8 mouse cellular contexts compared by ENCODE assay signal in genomic region chr10:81771404-81771777, GRCm38 (mm10). TPM values are rescaled to one million over a fixed set of nuclear protein-coding genes. Genes with fewer than 3 reads are reported as not detected.
DNase-seq lines count a peak whose midpoint lies in the region; ATAC-seq and TF ChIP-seq lines count a peak whose summit lies in the region.
"Not testable (repeated sequence)": the region's sequence is repeated elsewhere in the genome, so short reads cannot be mapped to it uniquely, and the experiment has no call there.
"Had no signal": no experiment of that assay in that cellular context is flagged by ENCODE, and none has a peak within 500 bp of the region (broad histone marks: within the 10 kb centered on the region; RNA-seq: fewer than 3 reads in every experiment).

No protein-coding gene starts in this region.

- H3K27me3 ChIP-seq in forebrain, embryonic 12.5 days; heart, embryonic 12.5 days (replicated peaks); hindbrain, embryonic 16.5 days (replicated peaks; ENCODE audit: control insufficient read depth, insufficient read depth, low read length); kidney, embryonic 16.5 days (ENCODE audit: insufficient read depth, low read length); liver, embryonic 14.5 days (ENCODE audit: control insufficient read depth, insufficient read depth, low read length); midbrain, embryonic 12.5 days; neural tube, embryonic 11.5 days (ENCODE audit: control insufficient read depth, insufficient read depth, low read length): not testable (repeated sequence)

- not testable (repeated sequence) for DNase-seq in liver, embryonic 14.5 days (ENCODE audit: low read depth in 3 of 3, low spot score in 3 of 3); neural tube, embryonic 11.5 days (ENCODE audit: low spot score)

- WGBS in forebrain, embryonic 12.5 days, result no CpG with 5 or more reads among the region's 3 CpGs
- WGBS in heart, embryonic 12.5 days, result no CpG with 5 or more reads among the region's 3 CpGs
- WGBS in hindbrain, embryonic 16.5 days, result no CpG with 5 or more reads among the region's 3 CpGs
- no CpG with 5 or more reads among the region's 3 CpGs for WGBS in kidney, embryonic 16.5 days
- no CpG with 5 or more reads among the region's 3 CpGs for WGBS in liver, embryonic 14.5 days (ENCODE audit: insufficient replicate concordance)
- WGBS in midbrain, embryonic 12.5 days, result no CpG with 5 or more reads among the region's 3 CpGs
- no CpG with 5 or more reads among the region's 3 CpGs for WGBS in neural tube, embryonic 11.5 days

- H3K9ac ChIP-seq in forebrain, embryonic 12.5 days; heart, embryonic 12.5 days; hindbrain, embryonic 16.5 days (ENCODE audit: low read depth, low read length); kidney, embryonic 16.5 days (replicated peaks; ENCODE audit: low read length); liver, embryonic 14.5 days (replicated peaks); midbrain, embryonic 12.5 days (replicated peaks); neural tube, embryonic 11.5 days (ENCODE audit: low read length): not testable (repeated sequence)

- not testable (repeated sequence) for H3K9me3 ChIP-seq in forebrain, embryonic 12.5 days; heart, embryonic 12.5 days (replicated peaks); hindbrain, embryonic 16.5 days (ENCODE audit: control insufficient read depth, low read length); kidney, embryonic 16.5 days (ENCODE audit: low read length); liver, embryonic 14.5 days (ENCODE audit: control insufficient read depth, low read length); midbrain, embryonic 12.5 days; neural tube, embryonic 11.5 days (ENCODE audit: control insufficient read depth, low read length)

- not testable (repeated sequence) for H3K36me3 ChIP-seq in forebrain, embryonic 12.5 days (replicated peaks); heart, embryonic 12.5 days; hindbrain, embryonic 16.5 days (ENCODE audit: control insufficient read depth, insufficient read depth, low read length); kidney, embryonic 16.5 days (ENCODE audit: insufficient read depth, low read length); liver, embryonic 14.5 days (replicated peaks; ENCODE audit: control insufficient read depth, insufficient read depth, low read depth); midbrain, embryonic 12.5 days; neural tube, embryonic 11.5 days (ENCODE audit: control insufficient read depth, insufficient read depth, low read length)

- not testable (repeated sequence) for TF ChIP-seq CTCF in liver, embryonic 14.5 days (IDR thresholded peaks at IDR 0.05; ENCODE audit: low read depth)

- H3K27ac ChIP-seq in forebrain, embryonic 12.5 days; heart, embryonic 12.5 days (ENCODE audit: poor library complexity, severe bottlenecking); hindbrain, embryonic 16.5 days (ENCODE audit: low read depth, low read length); kidney, embryonic 16.5 days (ENCODE audit: low read length); liver, embryonic 14.5 days; midbrain, embryonic 12.5 days (replicated peaks); neural tube, embryonic 11.5 days (ENCODE audit: low read depth, low read length): not testable (repeated sequence)

- not testable (repeated sequence) for TF ChIP-seq EP300 in liver, embryonic 14.5 days (IDR thresholded peaks at IDR 0.05; ENCODE audit: low read depth)

- not testable (repeated sequence) for H3K4me1 ChIP-seq in forebrain, embryonic 12.5 days; heart, embryonic 12.5 days (replicated peaks); hindbrain, embryonic 16.5 days (ENCODE audit: control insufficient read depth, insufficient read depth, low read depth, low read length); kidney, embryonic 16.5 days (ENCODE audit: insufficient read depth, low read length); liver, embryonic 14.5 days (replicated peaks; ENCODE audit: control insufficient read depth in 2 of 2, insufficient read depth in 2 of 2, low read length in 1 of 2); midbrain, embryonic 12.5 days; neural tube, embryonic 11.5 days (ENCODE audit: control insufficient read depth, insufficient read depth, low read length)

- H3K4me2 ChIP-seq in forebrain, embryonic 12.5 days; heart, embryonic 12.5 days; hindbrain, embryonic 16.5 days (ENCODE audit: low read length); kidney, embryonic 16.5 days (replicated peaks; ENCODE audit: low read depth, low read length); liver, embryonic 14.5 days (ENCODE audit: low read depth); midbrain, embryonic 12.5 days (replicated peaks); neural tube, embryonic 11.5 days (ENCODE audit: low read depth): not testable (repeated sequence)

- peak; percentile 62 for ATAC-seq in forebrain, embryonic 12.5 days (ENCODE audit: low FRiP score)
- ATAC-seq in heart, embryonic 12.5 days (ENCODE audit: insufficient number of reproducible peaks, low FRiP score), result 0 out of 2 replicates have a peak, but pooled peaks have one; percentile 7
- ATAC-seq in hindbrain, embryonic 16.5 days, result peak; percentile 56
- peak; percentile 33; the same call in 1 of the 2 replicates for ATAC-seq in kidney, embryonic 16.5 days (ENCODE audit: low FRiP score, low TSS enrichment)
- ATAC-seq in liver, embryonic 14.5 days (ENCODE audit: insufficient read depth), result peak; percentile 15; the same call in 1 of the 2 replicates
- ATAC-seq in midbrain, embryonic 12.5 days (ENCODE audit: low FRiP score, low read depth), result peak; percentile 77
- 0 out of 2 replicates have a peak, but pooled peaks have one; percentile 2 for ATAC-seq in neural tube, embryonic 11.5 days (ENCODE audit: insufficient read depth, low FRiP score, low TSS enrichment)

- not testable (repeated sequence) for H3K4me3 ChIP-seq in forebrain, embryonic 12.5 days (replicated peaks); heart, embryonic 12.5 days; hindbrain, embryonic 16.5 days (ENCODE audit: low read length); kidney, embryonic 16.5 days (ENCODE audit: low read length); liver, embryonic 14.5 days (ENCODE audit: insufficient read depth in 1 of 2, low read depth in 2 of 2, low read length in 2 of 2); midbrain, embryonic 12.5 days; neural tube, embryonic 11.5 days (ENCODE audit: low read depth, low read length)

RNA-seq across cellular contexts. Expression of gene Gm3055, which starts 0.4 kb away (rescaled TPM):
- polyA plus RNA-seq in forebrain, embryonic 12.5 days (2016; fragmentation: Nextera tagmentation; extraction: Ambion mirVana), result 14.2 and 15.5 TPM in 2 replicates
- polyA plus RNA-seq in heart, embryonic 12.5 days (2016; fragmentation: Nextera tagmentation; extraction: Ambion mirVana), result 3.9 and 4.5 TPM in 2 replicates
- polyA plus RNA-seq in hindbrain, embryonic 16.5 days (2015; fragmentation: Nextera tagmentation; extraction: Ambion mirVana), result 14.4 and 14.9 TPM in 2 replicates
- 12.1 and 14.4 TPM in 2 replicates for polyA plus RNA-seq in kidney, embryonic 16.5 days (2015; fragmentation: Nextera tagmentation; extraction: Ambion mirVana)
- 0.23 and 0.42 TPM in 2 replicates for polyA plus RNA-seq in liver, embryonic 14.5 days (2012; rRNA removed)
- polyA plus RNA-seq in liver, embryonic 14.5 days (2014; fragmentation: Nextera tagmentation; extraction: Ambion mirVana), result 0.77 and 1.5 TPM in 2 replicates
- polyA plus RNA-seq in midbrain, embryonic 12.5 days (2016; fragmentation: Nextera tagmentation; extraction: Ambion mirVana), result 15.4 and 15.8 TPM in 2 replicates
- 16.3 and 18.0 TPM in 2 replicates for polyA plus RNA-seq in neural tube, embryonic 11.5 days (2014; fragmentation: Nextera tagmentation; extraction: Ambion mirVana)

RNA-seq across cellular contexts. Expression of gene Gm4767, which starts 40.6 kb away (rescaled TPM):
- polyA plus RNA-seq in forebrain, embryonic 12.5 days (2016; fragmentation: Nextera tagmentation; extraction: Ambion mirVana), result 2.6 and 2.7 TPM in 2 replicates
- polyA plus RNA-seq in heart, embryonic 12.5 days (2016; fragmentation: Nextera tagmentation; extraction: Ambion mirVana), result 1.7 TPM in 2 replicates
- 2.9 TPM in 2 replicates for polyA plus RNA-seq in hindbrain, embryonic 16.5 days (2015; fragmentation: Nextera tagmentation; extraction: Ambion mirVana)
- polyA plus RNA-seq in kidney, embryonic 16.5 days (2015; fragmentation: Nextera tagmentation; extraction: Ambion mirVana), result 3.1 and 4.2 TPM in 2 replicates
- polyA plus RNA-seq in liver, embryonic 14.5 days (2012; rRNA removed), result 0.03 and 0.22 TPM in 2 replicates
- 1.00 and 1.1 TPM in 2 replicates for polyA plus RNA-seq in liver, embryonic 14.5 days (2014; fragmentation: Nextera tagmentation; extraction: Ambion mirVana)
- polyA plus RNA-seq in midbrain, embryonic 12.5 days (2016; fragmentation: Nextera tagmentation; extraction: Ambion mirVana), result 2.5 and 2.6 TPM in 2 replicates
- polyA plus RNA-seq in neural tube, embryonic 11.5 days (2014; fragmentation: Nextera tagmentation; extraction: Ambion mirVana), result 4.2 and 4.5 TPM in 2 replicates
- polyA plus RNA-seq: large intestine, adult 2 months had no signal

Comparison
In these comparisons a context has a peak if more than half of its experiments do, and no peak if none do; other contexts are left out.
1. ATAC-seq: peak in every context shown above with its lines; median percentile 77 in midbrain, embryonic 12.5 days; 62 in forebrain, embryonic 12.5 days; 56 in hindbrain, embryonic 16.5 days; 33 in kidney, embryonic 16.5 days; 15 in liver, embryonic 14.5 days; 7 in heart, embryonic 12.5 days; 2 in neural tube, embryonic 11.5 days.